Mouse (Mus musculus) Patski (cell line): ENCODE results near the gene Nfya. TPM values are rescaled to one million over a fixed set of nuclear protein-coding genes. Genes with fewer than 3 reads are reported as not detected.

ENCODE experiments used
- ATAC-seq: fragments of 100-300 bp; one replicate; pipeline ENCODE4 v1.8.0; 2021
- CTCF ChIA-PET: fragments of 350-600 bp; sonication (Branson Sonifier 250); formaldehyde crosslinking; loops from one replicate; lab custom pipeline; 2022; ENCODE audit warnings: inconsistent platforms; lab: Charles Lee
- POLR2A ChIA-PET: fragments of 350-600 bp; sonication (Branson Sonifier 250); formaldehyde crosslinking; loops from one replicate; lab custom pipeline; 2022; ENCODE audit warnings: antibody characterized with exemption, inconsistent platforms; lab: Charles Lee
- DNase-seq: peaks from one replicate; pipeline ENCODE4 v3.0.0-alpha.2; 2011; ENCODE audit warnings: low read depth, low spot score
- H3K27me3 ChIP-seq: fragments of 371-371 bp; one replicate; pipeline ENCODE4 v1.5.1; 2021
- CTCF ChIP-seq: fragments of 100-300 bp; IDR thresholded peaks from one replicate; pipeline ENCODE4 v1.5.1; 2021
- in situ Hi-C: fragments of 300-500 bp; cut with MboI; formaldehyde crosslinking; loops from 3 replicates; pipeline ENCODE4 v1.11.1; 2018; ENCODE audit warnings: low pct_unique_long_range_greater_than_20kb, mixed read lengths
- polyA plus RNA-seq: library from polyadenylated mRNA; unstranded; gene quantifications from one replicate; pipeline ENCODE4 v1.2.3, GENCODE M21; 2021

Nfya gene
- polyA plus RNA-seq, 1 experiment from 2014 or later, result 57.3 TPM

DNA sequence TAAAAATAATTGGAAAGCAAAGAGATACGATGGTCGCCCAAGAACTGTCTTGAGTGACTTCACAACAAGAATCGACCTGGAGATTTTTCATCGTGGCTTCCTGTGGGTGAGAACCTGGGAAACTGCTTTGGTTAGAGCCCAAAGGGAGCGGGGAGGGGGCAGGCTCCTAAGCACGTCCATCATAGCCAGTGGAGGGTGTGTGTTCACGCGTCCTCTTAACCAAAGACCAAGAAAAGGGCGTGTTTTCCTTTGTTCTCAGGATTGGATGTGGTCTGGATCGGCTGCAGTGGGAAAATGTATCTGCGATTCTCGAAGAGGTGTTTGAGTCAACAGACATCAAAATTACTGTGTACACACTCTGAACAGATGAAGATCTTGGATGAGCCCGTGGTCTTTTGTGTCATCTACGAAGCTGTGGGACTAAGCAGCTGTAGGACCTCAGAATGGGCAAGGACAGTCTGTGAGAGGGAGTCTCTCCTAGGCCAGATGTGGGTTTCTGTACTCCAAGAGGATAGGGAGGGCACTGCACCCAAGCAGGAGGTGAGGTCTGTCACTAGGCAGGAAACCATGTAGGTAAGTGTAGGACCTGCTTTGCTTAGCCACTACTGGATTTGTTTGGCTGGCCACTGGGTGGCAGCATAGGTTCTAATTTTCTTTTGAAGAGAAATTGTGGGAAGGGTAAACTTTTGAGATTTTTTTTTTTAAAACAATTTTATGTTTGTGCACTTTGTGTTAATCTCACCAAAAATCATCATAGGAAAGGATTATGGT lies 6.9 kb upstream of the Nfya start:
- DNase-seq, result no peak
- TF ChIP-seq CTCF, result peak; percentile 81

GRCm38 (mm10) chr17:48416011-48416410 lies 6.3 kb upstream of the Nfya start:
- no peaks in the 10 kb centered on the region for H3K27me3 ChIP-seq
- no peak for DNase-seq
- TF ChIP-seq CTCF, result no peak
- POLR2A ChIA-PET, result no interaction called here
- no peak for ATAC-seq
- in situ Hi-C loops, result loop anchor here (10.0 kb wide), 1 partner anchor 989 kb away; no protein-coding TSS in a partner anchor
- CTCF ChIA-PET, result no interaction called here

More for the DNA sequence above, 6.9 kb upstream of the Nfya start:
- peak; percentile 95 for ATAC-seq
- ChIA-PET CTCF (no interaction called here), POLR2A (interaction anchor here (0.7 kb wide), 1 partner anchor 43 kb away, joined by 3 read pairs; no protein-coding TSS in a partner anchor)
- in situ Hi-C loops, result loop anchor here (10.0 kb wide), 1 partner anchor 988 kb away; no protein-coding TSS in a partner anchor
- H3K27me3 ChIP-seq, result no peaks in the 10 kb centered on the region

DNA sequence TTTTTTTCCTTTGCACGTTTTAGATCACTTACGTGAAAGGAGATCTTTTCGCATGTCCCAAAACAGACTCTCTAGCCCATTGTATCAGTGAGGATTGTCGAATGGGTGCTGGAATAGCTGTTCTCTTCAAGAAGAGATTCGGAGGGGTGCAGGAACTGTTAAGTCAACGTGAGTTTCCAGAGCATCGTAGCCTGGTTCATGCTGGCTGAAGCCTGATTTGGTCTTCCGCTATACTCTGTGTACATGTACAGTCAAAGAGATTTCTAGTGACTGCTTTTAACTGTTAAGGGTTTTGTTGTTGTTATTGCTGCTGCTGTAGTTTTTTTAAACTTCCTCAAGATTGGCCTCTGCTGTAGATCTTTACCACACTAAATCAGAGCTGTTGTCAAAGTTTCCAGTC lies 1.5 kb upstream of the Nfya start:
- in situ Hi-C loops, result loop anchor here (5.0 to 10.0 kb wide), 2 partner anchors 191 to 994 kb away; no protein-coding TSS in a partner anchor
- no peaks in the 10 kb centered on the region for H3K27me3 ChIP-seq
- ChIA-PET CTCF (interaction anchor here (0.8 to 1.0 kb wide), 2 partner anchors 23 to 56 kb away, joined by 3 to 4 read pairs; no protein-coding TSS in a partner anchor), POLR2A (interaction anchor here (0.6 kb wide), 1 partner anchor 448 kb away, joined by 3 read pairs; no protein-coding TSS in a partner anchor)
- ATAC-seq, result no peak
- TF ChIP-seq CTCF, result no peak
- no peak for DNase-seq

- peak; percentile 4 for ATAC-seq
- no peaks in the 10 kb centered on the region for H3K27me3 ChIP-seq
- in situ Hi-C loops, result loop anchor here (5.0 to 10.0 kb wide), 2 partner anchors 192 to 994 kb away; no protein-coding TSS in a partner anchor
- CTCF ChIA-PET, result no interaction called here
- POLR2A ChIA-PET, result interaction anchor here (0.5 to 0.6 kb wide), 2 partner anchors 39 to 447 kb away, joined by 3 read pairs; no protein-coding TSS in a partner anchor
- DNase-seq, result no peak
- no peak for TF ChIP-seq CTCF
Observed at GRCm38 (mm10) chr17:48410299-48410785, 636 bp upstream of the Nfya start.

- TF ChIP-seq CTCF, result no peak
- in situ Hi-C loops, result loop anchor here (10.0 kb wide), 1 partner anchor 134 kb away; no protein-coding TSS in a partner anchor
- ATAC-seq (peak; percentile 45), DNase-seq (no peak)
- no peaks in the 10 kb centered on the region for H3K27me3 ChIP-seq
- ChIA-PET CTCF (no interaction called here), POLR2A (no interaction called here)
Observed at GRCm38 (mm10) chr17:48408526-48409291, 997 bp downstream of the Nfya start.

DNA sequence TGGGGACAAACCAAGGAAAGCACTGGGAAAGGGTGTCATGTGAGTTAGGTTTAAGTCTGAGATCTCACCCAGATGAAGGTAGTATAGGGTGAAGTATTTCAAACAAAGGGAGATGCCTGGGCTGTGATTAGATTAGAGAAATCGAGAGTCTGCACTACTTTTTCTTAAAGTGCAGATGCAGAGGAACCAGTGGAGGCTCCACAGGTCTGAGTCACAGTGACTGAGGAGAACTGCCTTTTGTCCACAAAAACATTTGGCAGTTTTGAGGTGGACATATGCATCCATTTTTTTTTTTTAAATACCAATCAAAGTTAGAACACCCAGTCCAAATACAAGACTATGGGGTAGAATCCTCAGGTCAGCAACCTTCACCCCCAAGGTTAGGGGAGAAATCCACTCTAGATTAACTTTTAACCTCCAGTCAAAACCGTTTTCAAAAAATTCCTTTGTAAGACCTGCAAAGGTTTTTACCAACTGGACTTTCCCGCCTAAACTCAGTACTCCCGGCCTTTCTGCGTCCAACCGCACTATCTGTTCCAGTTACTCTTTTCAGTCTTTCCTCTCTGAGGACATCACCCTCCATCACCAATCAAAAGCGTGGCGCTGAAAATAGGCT lies 1.7 kb downstream of the Nfya start:
- POLR2A ChIA-PET, result no interaction called here
- DNase-seq, result no peak
- in situ Hi-C loops, result loop anchor here (10.0 kb wide), 1 partner anchor 133 kb away; no protein-coding TSS in a partner anchor

GRCm38 (mm10) chr17:48407154-48407553 lies 2.6 kb downstream of the Nfya start:
- POLR2A ChIA-PET, result no interaction called here
- no peaks in the 10 kb centered on the region for H3K27me3 ChIP-seq
- DNase-seq, result no peak
- CTCF ChIA-PET, result no interaction called here
- no peak for TF ChIP-seq CTCF
- in situ Hi-C loops, result loop anchor here (10.0 kb wide), 1 partner anchor 132 kb away; no protein-coding TSS in a partner anchor
- no peak for ATAC-seq

More for the DNA sequence above, 1.7 kb downstream of the Nfya start:
- no peaks in the 10 kb centered on the region for H3K27me3 ChIP-seq
- CTCF ChIA-PET, result no interaction called here
- no peak for TF ChIP-seq CTCF
- ATAC-seq, result no peak

DNA sequence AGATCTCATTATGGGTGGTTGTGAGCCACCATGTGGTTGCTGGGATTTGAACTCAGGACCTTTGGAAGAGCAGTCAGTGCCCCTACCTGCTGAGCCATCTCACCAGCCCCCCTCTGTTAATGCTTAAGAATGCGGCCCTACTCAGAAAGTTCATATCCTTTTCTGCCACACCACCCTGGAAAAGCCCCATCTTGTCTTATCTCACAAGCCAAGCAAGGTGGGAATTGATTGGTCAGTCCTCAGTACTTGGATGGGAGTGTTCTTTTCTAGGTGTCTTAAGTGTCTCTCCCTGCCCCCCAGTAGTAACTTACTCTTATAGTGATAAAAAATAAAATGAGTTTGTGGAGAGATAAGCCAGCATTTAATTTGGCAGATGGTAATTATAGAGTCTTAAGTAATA lies 5.0 kb downstream of the Nfya start:
- no peak for ATAC-seq
- ChIA-PET CTCF (no interaction called here), POLR2A (interaction anchor here (0.7 kb wide), 1 partner anchor 790 kb away, joined by 3 read pairs; no protein-coding TSS in a partner anchor)
- H3K27me3 ChIP-seq, result no peaks in the 10 kb centered on the region
- DNase-seq, result no peak
- in situ Hi-C loops, result loop anchor here (10.0 kb wide), 1 partner anchor 130 kb away; no protein-coding TSS in a partner anchor
- TF ChIP-seq CTCF, result no peak

- CTCF ChIA-PET, result no interaction called here
- in situ Hi-C loops, result loop anchor here (10.0 kb wide), 1 partner anchor 129 kb away; no protein-coding TSS in a partner anchor
Observed at GRCm38 (mm10) chr17:48403848-48404247, 5.9 kb downstream of the Nfya start.

DNA sequence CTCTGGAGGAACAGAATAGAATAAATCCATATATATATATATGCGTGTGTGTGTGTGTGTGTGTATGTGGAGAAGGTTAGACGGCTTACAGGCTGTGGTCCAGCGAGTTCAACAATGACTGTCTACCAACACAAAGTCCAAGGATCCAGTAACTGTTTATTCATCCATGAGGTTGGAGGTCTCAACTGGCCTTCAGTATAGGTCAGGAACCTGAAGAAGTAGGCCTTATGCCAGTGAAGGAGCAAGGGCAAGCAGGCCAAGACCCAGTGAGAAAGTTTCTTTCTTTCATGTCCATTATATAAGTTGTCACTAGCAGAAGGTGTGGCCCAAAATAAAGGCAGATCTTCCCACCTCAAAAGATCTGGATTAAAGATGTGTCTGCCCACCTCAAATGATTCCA lies 7.0 kb downstream of the Nfya start:
- CTCF ChIA-PET, result no interaction called here
- no peak for DNase-seq
- H3K27me3 ChIP-seq, result no peaks in the 10 kb centered on the region
- in situ Hi-C loops, result loop anchor here (10.0 kb wide), 1 partner anchor 128 kb away; no protein-coding TSS in a partner anchor
- no peak for TF ChIP-seq CTCF
- POLR2A ChIA-PET, result no interaction called here
- no peak for ATAC-seq

More at GRCm38 (mm10) chr17:48403848-48404247, 5.9 kb downstream of the Nfya start:
- DNase-seq, result no peak
- no peaks in the 10 kb centered on the region for H3K27me3 ChIP-seq
- no peak for ATAC-seq
- POLR2A ChIA-PET, result no interaction called here
- TF ChIP-seq CTCF, result no peak
